Mouse (Mus musculus): ENCODE data around the gene Rpl21. TPM values are rescaled to one million over a fixed set of nuclear protein-coding genes. Genes with fewer than 3 reads are reported as not detected.

Gene Rpl21
- polyA plus RNA-seq, 2 experiments from 2014 or later: 776 to 1,168 TPM

DNA sequence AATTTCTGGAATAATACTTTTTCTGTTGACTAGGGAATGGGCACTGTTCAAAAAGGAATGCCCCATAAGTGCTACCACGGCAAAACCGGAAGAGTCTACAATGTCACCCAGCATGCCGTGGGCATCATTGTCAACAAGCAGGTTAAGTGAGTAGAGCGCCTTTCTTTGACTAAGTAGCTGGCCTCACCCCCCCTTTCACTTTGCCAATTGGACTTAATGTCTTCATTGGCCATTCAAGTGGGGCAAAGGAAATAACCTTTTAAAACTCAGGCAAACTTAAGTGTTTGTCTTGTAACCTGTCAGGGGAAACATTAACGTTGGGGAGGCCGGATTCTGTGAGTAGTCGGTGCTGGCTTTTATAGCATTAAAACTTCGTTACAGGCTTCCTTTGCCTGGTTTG is 2.3 kb downstream of the Rpl21 start:
- ATAC-seq: no peak

GRCm38 (mm10) chr5:146837967-146838720 is 5.5 kb downstream of the Rpl21 start:
- no peak for ATAC-seq

DNA sequence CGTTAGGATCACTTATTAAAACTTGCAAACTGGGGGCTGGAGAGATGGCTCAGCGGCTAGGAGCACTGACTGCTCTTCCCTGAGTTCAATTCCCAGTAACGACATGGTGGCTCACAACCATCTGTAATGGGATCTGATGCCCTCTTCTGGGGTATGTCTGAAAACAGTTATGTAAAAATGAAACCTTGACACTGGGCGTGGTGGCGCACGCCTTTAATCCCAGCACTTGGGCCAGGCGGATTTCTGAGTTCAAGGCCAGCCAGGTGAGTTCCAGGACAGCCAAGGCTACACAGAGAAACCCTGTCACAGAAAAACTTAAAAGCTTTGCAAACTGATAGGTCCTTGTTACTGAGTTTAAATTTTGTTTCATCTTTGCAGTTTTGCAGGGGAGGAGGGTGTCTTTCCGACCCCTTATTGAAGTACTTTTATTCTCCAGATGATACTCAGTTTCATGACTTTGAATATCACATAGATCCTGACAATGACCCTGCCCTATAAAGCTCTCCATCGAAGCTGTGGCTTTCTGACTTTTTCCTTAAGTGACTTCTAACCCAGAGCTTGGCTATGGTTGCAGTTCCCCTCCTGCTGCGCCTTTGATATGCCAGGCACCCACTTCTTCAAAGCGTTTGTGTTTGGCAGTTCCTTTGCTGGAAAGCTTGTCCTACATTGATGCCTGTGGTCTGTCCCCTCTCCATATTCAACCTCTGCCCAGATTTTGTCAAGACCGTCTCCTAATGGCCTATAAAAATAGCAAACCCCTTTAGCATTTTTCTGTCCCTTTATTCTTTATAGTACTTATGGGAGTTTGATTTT is 6.4 kb downstream of the Rpl21 start:
- ATAC-seq: no peak

DNA sequence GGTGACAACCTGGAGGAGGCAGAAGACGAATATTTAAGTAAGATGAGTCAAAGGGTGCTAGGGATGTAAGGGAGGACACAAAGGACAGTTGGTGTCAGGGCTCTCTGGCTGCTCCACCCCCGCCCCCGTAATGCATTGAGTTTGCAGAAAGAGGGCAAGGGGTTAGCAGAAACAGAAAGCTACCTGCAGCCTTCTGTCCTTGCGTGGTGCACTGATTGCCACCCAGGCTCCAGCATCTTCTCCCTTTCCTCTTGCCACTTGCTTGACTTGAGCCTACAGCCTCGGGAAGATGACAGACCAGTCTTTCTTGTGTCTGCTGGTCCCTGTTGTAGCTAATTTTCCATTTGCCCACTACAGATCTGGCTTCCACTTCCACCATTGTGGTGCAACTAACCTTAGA is 7.1 kb downstream of the Rpl21 start:
- ATAC-seq: no peak

DNA sequence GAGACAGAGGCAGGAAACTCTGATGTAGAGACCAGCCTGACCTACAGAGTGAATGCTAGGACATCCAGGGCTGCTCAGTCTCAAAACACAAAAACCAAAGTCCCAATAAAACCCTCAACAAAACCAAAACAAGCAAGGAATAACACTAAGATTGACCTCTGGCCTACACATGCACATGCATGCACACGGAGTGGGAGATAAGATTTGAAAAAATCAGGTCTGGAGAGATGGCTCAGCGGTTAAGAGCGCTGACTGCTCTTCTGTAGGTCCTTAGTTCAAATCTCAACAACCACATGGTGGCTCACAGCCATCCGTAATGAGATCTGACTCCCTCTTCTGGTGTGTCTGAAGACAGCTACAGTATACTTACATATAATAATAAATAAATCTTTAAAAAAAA is 7.7 kb downstream of the Rpl21 start:
- ATAC-seq: no peak

DNA sequence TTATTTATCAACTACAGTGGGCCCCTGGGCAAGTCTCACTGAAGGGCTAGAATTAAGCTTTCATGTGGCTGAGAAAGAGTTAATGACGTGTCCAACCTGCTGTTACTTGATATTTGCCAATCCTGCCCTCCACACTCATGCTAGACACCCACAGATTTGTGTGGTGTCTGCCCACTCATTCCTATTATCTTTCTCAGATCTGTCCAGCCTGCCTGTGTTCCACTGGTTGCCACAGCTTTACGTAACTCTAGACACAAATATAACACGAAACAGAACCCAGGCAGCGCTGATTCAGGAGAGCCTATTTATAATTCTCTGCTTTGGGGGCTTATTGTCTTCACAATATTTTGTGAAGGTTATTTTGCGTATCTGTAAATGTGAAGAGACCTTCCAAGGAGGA is 8.6 kb downstream of the Rpl21 start:
- ATAC-seq: no peak

DNA sequence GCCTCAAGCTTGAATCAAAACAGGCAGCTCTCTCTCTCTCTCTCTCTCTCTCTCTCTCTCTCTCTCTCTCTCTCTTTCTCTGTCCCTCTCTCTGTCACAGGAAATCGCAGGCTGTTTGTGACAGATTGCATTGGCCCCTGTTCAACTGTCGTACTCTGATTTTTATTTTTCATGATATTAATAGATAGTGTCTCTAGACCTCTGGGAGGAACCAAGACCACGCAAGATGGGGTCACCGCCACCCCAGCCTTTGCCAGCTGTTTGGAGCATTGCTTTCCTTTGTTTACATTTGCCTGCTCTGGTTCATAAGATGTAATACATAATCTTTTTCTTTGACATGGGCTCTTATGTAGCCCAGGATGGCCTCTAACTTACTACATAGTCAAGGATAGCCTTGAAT is 9.3 kb downstream of the Rpl21 start:
- ATAC-seq: no peak

DNA sequence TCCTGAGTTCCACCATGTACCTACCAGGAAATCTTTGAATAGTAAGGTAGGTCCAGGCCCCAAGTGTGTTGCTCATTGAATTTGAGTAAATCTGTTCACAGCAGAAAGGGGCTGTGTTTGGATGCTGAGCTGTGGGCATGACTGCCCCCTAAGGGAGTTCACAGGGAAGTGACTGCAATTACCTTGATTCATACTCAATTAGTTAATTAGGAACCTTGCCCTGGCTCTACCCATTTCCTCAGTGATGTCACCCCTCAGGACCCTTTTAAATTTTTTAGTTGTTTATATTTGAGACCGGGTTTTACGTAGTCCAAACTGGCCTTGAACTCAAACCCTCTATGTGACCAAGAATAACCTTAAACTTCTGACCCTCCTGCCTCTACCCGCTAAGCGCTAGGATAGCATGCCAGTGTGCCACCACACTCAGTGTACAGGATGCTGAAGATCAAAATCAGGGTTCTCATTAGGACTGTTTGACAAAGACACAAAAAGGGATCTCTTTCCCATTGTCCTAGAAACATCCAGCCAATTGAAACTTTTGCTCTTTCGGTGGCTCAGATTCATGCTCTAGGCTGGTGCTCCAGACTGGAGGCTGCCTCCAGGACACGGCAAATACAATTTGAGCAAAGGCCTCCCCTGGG is 11.7 kb downstream of the Rpl21 start:
- ATAC-seq: peak; percentile 50

GRCm38 (mm10) chr5:146844945-146845365 is 12.3 kb downstream of the Rpl21 start, which contains the start of gene Rasl11a:
TSS of gene Rasl11a (plus strand) at chr5:146845071.
- ATAC-seq: peak; percentile 83

GRCm38 (mm10) chr5:146846489-146846888 is 13.8 kb downstream of the Rpl21 start:
- ATAC-seq: no peak

GRCm38 (mm10) chr5:146848936-146849582 is 16.4 kb downstream of the Rpl21 start:
- ATAC-seq: no peak

DNA sequence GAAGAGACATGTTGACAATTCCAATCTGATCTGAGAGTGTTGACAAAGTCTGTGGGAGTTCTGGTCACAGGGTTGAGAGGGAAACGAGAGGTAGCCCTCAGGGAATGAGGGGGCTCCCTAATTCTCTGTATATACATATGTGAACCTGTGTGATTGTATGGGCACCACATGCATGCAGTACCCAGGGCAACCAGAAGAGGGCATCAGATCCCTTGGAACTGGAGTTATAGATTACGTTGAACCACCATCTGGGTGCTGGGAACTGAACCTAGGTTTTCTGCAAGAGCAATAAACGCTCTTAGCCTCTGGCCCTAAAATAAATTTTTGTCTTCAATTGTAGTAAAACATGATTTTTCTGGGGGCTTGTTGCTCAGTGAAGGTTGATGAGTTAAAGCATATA is 23.4 kb downstream of the Rpl21 start:
- no peak for ATAC-seq

GRCm38 (mm10) chr5:146857620-146858019 is 24.9 kb downstream of the Rpl21 start:
- ATAC-seq: peak; percentile 97

- ATAC-seq: no peak
Observed at GRCm38 (mm10) chr5:146858772-146859171, 26.1 kb downstream of the Rpl21 start.

- no peak for ATAC-seq
Observed at GRCm38 (mm10) chr5:146859246-146859645, 26.6 kb downstream of the Rpl21 start.

DNA sequence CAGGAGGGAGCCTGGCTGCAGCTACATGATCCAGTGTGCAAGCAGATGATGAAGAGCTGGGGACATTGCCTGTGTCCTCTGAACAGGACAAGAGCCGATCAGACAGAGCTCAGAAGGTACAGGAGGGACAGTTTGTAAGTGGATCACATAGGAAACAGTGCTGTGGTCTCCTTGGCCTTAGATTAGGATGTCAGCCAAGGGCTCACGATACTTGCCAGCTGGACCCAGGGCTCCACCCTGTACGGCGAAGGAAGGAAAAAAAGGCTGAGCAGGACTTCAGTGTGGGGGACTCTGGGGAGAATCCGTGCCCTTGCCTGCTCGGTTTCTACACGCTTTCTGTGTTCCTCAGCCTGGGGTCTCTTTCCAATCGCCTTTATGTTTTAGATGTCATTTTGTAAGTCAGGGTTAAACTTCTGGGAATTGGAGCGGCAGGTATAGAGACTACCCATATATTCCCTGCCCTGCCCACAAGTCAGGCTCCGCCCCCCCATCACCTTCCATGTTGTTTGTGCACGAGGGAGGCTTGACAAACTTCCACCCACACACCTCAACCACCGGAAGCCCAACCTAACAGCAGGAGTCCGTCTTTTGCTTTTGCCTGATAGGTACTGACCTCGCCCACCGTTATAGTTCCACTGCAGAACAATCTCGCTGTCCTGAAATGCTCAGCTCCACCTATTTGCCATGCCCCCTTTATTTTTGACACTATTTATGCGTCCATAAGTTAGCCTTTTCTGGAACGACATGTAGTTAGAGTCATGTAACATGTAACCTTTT is 27.7 kb downstream of the Rpl21 start:
- no peak for ATAC-seq

GRCm38 (mm10) chr5:146861588-146861987 is 28.9 kb downstream of the Rpl21 start:
- ATAC-seq: peak; percentile 8

GRCm38 (mm10) chr5:146865511-146865910 is 32.8 kb downstream of the Rpl21 start:
- peak; percentile 39 for ATAC-seq

DNA sequence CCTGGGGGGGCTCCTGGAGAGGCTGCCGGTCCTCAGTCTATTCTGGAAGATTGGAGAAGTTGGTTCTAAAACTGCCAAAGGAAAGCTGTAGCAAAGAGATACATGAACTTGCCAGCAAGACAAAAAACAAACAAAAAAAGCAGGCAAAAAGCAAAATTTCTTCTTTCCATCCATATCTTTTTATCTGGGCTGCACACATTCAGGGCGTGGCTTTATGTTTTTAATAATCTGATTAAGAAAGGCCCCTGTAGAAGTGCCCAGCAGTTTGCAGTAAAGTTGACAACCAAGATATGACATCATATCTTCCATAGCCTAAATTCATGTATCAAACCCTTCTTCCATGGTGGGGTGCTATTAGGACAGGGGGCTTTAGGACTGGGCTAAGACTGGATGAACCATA is 33.6 kb downstream of the Rpl21 start:
- ATAC-seq: no peak

GRCm38 (mm10) chr5:146867246-146867945 is 34.7 kb downstream of the Rpl21 start:
- ATAC-seq: peak; percentile 87

DNA sequence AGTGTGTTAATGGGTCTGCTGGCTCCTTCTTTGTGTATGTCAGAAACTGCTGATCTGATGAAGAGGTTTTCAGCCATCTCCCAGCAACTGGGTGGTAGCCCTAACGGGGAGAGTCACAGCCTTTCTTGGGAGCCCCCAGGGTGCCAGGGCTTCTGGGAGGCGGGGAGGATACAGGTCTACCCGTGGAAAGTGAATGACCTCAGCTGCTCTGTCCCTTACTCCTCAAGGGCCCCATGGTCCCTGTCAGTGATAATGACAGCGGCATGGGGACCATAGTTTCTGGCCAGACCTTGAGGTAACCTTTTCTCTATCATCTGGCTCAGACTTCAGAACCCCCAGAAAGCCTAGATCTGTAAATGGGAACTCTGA is 35.2 kb downstream of the Rpl21 start:
- ATAC-seq: no peak
